Mouse (Mus musculus): ENCODE measurements at regions not wholly inside any gene's neighbourhood (a gene's known extent, or its start where the extent isn't known, plus 50 kb on each side); places are given as distances from the start of the nearest gene placed in this dataset.

DNA sequence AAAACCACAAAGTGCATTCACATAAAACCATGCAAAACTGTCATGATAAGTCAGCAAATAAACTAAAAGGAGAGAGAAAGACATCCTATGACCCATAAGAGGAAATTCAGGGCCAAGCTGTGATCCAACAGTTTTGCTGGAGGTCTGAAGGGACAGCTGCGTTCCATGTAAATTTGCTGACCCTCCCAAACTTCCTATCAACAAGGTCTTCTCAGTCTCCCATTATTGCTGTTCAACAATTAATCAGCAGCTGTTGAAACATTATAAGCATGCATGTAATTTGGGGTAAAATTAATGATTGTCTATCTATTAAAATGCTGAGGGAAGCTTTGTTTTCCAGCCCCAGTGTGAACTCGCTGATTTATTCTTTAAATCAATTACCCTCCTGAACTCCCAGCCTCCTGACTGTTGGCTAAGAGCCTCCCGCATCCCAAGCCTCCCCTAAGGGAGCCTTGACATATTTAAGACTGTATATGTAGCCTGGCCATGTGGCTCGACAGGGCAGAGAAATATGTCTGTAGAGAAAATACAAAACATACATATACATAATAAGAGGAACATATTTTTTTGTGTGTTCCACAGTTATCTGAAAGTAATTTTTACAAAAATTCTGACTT is 478.3 kb downstream of the Efnb2 start:
- no peak overlapping the region for H3K4me3 ChIP-seq (replicated peaks)
- TF ChIP-seq GATA1 (IDR thresholded peaks at IDR 0.05; ENCODE audit: borderline replicate concordance, low read length) (no peak), FLI1 (IDR thresholded peaks at IDR 0.05; ENCODE audit: low read length) (no peak)
- H3K4me1 ChIP-seq, result no peaks in the 10 kb centered on the region
- H3K9me3 ChIP-seq, result no peaks in the 10 kb centered on the region
- no peaks in the 10 kb centered on the region for H3K27me3 ChIP-seq (replicated peaks)
- no peaks in the 10 kb centered on the region for H3K36me3 ChIP-seq (replicated peaks; ENCODE audit: low read length)

DNA sequence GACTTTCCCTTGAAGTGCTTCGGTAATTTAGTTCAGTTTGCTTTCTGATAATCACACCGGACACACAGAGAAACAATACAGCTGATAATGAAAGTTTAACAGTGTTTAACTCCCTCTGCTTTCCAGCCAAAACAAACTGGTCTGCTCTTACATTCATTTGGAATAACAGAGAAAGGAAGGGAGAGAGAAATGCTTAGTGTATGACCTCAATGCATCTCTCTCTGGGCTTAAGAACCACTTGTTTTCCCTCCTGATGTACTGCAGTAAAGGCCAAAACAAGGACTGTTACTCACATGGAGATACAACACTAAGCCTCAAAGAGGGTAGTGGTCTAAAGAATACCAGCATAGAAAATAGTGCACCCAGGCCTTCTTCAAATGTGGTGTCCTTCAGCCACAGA is 478.9 kb downstream of the Efnb2 start:
- Histone ChIP-seq H3K36me3 (replicated peaks; ENCODE audit: low read length) (no peaks in the 10 kb centered on the region), H3K27me3 (replicated peaks) (no peaks in the 10 kb centered on the region), H3K9me3 (no peaks in the 10 kb centered on the region), H3K4me1 (no peaks in the 10 kb centered on the region), H3K4me3 (replicated peaks) (no peak overlapping the region)
- TF ChIP-seq GATA1 (IDR thresholded peaks at IDR 0.05; ENCODE audit: borderline replicate concordance, low read length), result no peak
- no peak for TF ChIP-seq FLI1 (IDR thresholded peaks at IDR 0.05; ENCODE audit: low read length)

DNA sequence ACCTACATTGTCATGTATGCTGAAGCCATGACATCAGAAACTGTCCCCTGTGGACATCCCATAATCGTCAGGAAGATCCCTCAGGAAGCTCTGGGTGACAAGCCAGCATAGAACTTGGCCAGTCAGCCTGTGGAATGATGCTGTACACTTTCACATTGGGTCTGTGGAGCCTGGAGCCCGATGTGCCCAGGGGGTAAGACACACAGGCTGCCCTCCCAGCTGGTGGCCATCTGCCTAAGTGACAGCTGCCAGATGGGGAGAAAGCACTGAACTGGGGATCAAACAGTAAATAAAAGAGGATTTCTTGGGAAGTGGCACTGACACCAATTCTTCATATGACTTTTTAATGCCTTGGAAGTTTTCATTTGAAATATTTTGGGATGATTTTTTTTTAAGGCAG is 486.8 kb downstream of the Efnb2 start:
- Histone ChIP-seq H3K4me1 (no peaks in the 10 kb centered on the region), H3K4me3 (replicated peaks) (no peak overlapping the region)

DNA sequence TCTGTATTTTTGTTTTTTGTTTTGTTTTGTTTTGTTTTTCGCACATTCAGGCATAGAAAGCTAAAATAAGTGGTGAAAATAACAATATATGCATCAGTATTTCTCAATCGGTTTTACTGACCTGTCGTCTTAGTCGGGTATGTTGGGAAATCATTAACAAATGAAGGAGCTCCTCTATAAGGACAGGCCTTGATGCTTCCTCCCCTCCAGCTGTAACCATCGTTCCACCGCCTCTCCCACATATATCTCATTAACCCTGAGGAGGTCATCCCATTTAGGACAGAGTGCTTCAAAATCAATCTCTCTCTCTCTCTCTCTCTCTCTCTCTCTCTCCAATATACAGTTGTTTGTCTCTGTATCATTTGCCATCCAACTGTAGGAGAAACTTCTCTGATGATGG is 492.4 kb downstream of the Efnb2 start:
- H3K4me3 ChIP-seq (replicated peaks), result no peak overlapping the region
- TF ChIP-seq GATA1 (IDR thresholded peaks at IDR 0.05; ENCODE audit: borderline replicate concordance, low read length), result no peak
- TF ChIP-seq FLI1 (IDR thresholded peaks at IDR 0.05; ENCODE audit: low read length), result no peak
- no peaks in the 10 kb centered on the region for H3K4me1 ChIP-seq
- H3K27me3 ChIP-seq (replicated peaks), result no peaks in the 10 kb centered on the region
- H3K9me3 ChIP-seq, result peaks cover 9% of the 10 kb centered on the region; the same call in 1 of the 2 replicates
- no peaks in the 10 kb centered on the region for H3K36me3 ChIP-seq (replicated peaks; ENCODE audit: low read length)

More for the DNA sequence above, 486.8 kb downstream of the Efnb2 start:
- no peak for TF ChIP-seq GATA1 (IDR thresholded peaks at IDR 0.05; ENCODE audit: borderline replicate concordance, low read length)
- TF ChIP-seq FLI1 (IDR thresholded peaks at IDR 0.05; ENCODE audit: low read length), result no peak
- peaks cover 2% of the 10 kb centered on the region; the same call in 1 of the 2 replicates for H3K9me3 ChIP-seq
- H3K36me3 ChIP-seq (replicated peaks; ENCODE audit: low read length), result no peaks in the 10 kb centered on the region
- H3K27me3 ChIP-seq (replicated peaks), result no peaks in the 10 kb centered on the region

DNA sequence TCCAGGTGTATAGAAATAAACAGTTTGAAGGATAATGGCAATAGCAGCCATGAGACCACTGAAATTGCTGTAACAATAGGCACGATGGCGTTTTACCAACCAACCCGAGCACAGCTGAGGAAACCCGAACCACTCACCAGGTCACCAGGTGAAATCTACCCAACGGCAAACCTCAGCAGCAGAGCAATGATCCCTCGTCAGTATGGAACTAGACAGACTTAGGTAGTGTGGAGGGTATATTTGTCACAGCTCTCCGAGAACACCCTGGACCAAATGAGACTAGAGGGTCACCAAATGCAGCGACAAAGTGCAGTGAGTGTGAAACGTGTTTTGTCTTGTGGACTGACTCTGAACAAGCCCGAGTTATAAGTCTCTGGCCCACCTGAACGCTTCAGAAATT is 492.8 kb downstream of the Efnb2 start:
- TF ChIP-seq FLI1 (IDR thresholded peaks at IDR 0.05; ENCODE audit: low read length) (no peak), GATA1 (IDR thresholded peaks at IDR 0.05; ENCODE audit: borderline replicate concordance, low read length) (no peak)
- Histone ChIP-seq H3K36me3 (replicated peaks; ENCODE audit: low read length) (no peaks in the 10 kb centered on the region), H3K27me3 (replicated peaks) (no peaks in the 10 kb centered on the region), H3K4me3 (replicated peaks) (no peak overlapping the region), H3K9me3 (peaks cover 9% of the 10 kb centered on the region; the same call in 1 of the 2 replicates), H3K4me1 (no peaks in the 10 kb centered on the region)

DNA sequence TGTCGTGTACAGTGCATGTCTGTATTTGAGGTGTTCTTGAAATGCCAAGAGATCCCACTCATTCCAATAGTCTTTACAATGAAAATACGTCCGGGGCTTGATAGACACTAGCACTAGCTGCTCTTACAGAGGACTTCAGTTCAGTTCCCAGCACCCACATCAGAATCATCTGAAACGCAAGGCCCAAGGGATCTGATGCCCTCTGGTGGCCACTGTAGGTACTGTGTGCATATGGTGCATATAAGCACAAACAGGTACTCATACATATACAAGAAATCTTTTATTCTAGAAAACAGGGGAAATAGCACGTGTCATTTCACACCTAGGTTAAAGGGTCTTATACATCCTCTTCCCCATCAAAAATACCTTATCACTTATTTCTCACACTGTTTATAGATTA is 513.5 kb downstream of the Efnb2 start:
- peaks cover 11% of the 10 kb centered on the region for H3K9me3 ChIP-seq
- no peaks in the 10 kb centered on the region for H3K36me3 ChIP-seq (replicated peaks; ENCODE audit: low read length)
- H3K27me3 ChIP-seq (replicated peaks), result no peaks in the 10 kb centered on the region
- no peak overlapping the region for H3K4me3 ChIP-seq (replicated peaks)
- H3K4me1 ChIP-seq, result peaks cover 6% of the 10 kb centered on the region; the same call in 1 of the 2 replicates
- TF ChIP-seq FLI1 (IDR thresholded peaks at IDR 0.05; ENCODE audit: low read length) (no peak), GATA1 (IDR thresholded peaks at IDR 0.05; ENCODE audit: borderline replicate concordance, low read length) (no peak)

DNA sequence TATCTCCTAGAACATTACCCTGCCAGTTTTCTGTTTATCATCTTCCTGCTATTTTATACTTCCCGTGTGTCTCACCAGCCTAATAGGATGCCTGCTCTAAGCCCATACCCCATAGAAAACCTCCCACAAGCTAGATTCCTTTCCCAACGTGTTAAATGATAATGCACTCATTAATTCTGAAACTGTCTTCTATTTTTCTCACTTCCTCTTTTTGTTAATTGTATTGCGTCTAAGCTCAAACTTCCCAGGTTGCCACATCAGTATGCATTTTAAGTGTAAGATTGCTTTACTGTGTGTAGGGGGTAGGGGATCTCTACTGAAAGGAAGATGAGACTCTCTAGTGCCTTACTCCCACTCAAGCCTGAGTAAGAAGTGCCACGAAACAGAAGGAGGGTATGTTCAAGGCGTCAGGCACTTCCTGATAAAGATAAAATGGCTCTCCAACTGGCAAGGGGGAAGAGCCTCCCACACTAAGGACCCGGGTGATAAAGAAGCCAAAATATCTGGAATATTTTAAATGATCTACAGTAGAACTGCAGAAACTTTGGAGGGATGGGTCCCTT is 518.0 kb downstream of the Efnb2 start:
- Histone ChIP-seq H3K36me3 (replicated peaks; ENCODE audit: low read length) (no peaks in the 10 kb centered on the region), H3K27me3 (replicated peaks) (no peaks in the 10 kb centered on the region), H3K4me1 (peaks cover 6% of the 10 kb centered on the region; the same call in 1 of the 2 replicates), H3K4me3 (replicated peaks) (no peak overlapping the region), H3K9me3 (peaks cover 5% of the 10 kb centered on the region)
- TF ChIP-seq FLI1 (IDR thresholded peaks at IDR 0.05; ENCODE audit: low read length) (no peak), GATA1 (IDR thresholded peaks at IDR 0.05; ENCODE audit: borderline replicate concordance, low read length) (no peak)

DNA sequence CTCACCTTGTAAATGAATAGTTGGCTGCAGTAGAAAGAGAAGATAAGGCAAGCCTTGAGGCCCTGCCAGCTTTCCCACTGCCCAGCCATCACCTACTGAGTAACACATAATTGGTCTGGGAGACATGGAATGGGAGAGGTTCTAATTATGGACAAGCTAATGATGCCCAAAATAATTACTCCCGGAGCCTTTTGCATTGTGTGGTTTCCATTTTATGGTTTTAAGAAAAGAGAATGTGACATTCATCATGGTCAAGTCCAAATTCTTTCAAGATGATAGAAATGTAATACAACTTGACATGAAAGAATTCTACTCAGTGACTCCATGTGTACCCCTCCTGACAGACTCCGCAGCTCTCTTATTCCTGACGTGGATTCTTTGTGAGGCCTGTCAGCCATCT is 518.6 kb downstream of the Efnb2 start:
- Histone ChIP-seq H3K4me1 (peaks cover 6% of the 10 kb centered on the region; the same call in 1 of the 2 replicates), H3K27me3 (replicated peaks) (no peaks in the 10 kb centered on the region), H3K9me3 (peaks cover 2% of the 10 kb centered on the region), H3K4me3 (replicated peaks) (no peak overlapping the region), H3K36me3 (replicated peaks; ENCODE audit: low read length) (no peaks in the 10 kb centered on the region)
- TF ChIP-seq GATA1 (IDR thresholded peaks at IDR 0.05; ENCODE audit: borderline replicate concordance, low read length), result no peak
- no peak for TF ChIP-seq FLI1 (IDR thresholded peaks at IDR 0.05; ENCODE audit: low read length)

DNA sequence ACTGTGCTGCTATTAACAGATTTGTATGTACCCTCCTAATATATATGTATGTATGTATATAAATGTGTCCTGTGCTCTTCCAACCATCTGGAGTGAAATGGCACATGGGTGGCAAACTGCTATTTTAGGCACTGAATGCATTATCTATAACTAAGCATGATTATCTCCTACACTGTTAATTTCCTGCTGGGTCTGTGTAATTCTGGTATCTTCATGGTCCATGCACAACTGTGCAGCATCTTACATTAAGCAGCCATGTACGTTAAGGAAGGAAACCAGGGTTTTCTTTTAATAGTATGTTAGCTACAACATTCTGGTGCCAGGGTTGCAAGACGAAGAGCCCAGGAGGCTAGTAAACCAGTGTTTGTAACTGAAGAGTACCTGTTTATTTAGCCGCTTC is 521.3 kb downstream of the Efnb2 start:
- H3K36me3 ChIP-seq (replicated peaks; ENCODE audit: low read length), result no peaks in the 10 kb centered on the region
- H3K27me3 ChIP-seq (replicated peaks), result no peaks in the 10 kb centered on the region
- peaks cover 6% of the 10 kb centered on the region; the same call in 1 of the 2 replicates for H3K4me1 ChIP-seq
- H3K4me3 ChIP-seq (replicated peaks), result no peak overlapping the region
- TF ChIP-seq GATA1 (IDR thresholded peaks at IDR 0.05; ENCODE audit: borderline replicate concordance, low read length), result no peak
- no peak for TF ChIP-seq FLI1 (IDR thresholded peaks at IDR 0.05; ENCODE audit: low read length)
- peaks cover 10% of the 10 kb centered on the region; the same call in 1 of the 2 replicates for H3K9me3 ChIP-seq

DNA sequence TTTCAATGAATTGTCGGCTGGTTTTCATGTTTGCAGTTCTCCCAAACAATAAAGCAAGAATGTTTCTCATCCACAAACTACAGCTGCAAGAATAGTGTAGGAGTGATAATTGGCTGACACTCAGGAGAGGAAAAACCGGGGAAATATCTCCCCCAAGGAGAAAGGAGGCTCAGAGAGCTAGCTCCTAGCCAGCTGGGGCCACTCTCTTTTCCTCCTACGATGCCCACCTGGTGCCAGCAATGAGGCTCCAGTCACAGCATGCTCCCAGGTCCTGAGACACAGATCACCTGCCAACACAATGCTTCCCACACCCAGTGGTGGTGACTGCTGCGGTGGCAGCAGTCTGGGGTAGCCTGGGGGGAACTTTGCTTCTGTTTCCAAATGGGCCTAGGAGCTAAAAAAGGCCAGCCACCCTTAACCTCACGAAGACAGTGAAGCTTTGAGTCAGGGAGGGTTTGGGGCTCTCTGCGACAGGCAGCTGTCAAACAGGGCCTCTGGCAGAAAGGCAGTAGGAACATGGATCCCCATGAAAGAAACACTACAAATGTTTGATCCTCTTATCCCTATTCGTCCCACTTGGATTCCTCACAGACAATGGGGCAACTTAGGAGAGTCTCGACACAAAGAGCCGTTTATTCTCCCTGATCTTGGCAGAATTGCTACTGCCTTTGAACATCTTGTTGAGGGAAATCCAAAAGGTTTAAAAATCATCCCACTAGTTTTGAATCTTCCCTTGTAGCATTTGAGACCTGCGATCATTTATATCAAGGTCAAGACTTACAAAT is 527.8 kb downstream of the Efnb2 start:
- no peaks in the 10 kb centered on the region for H3K4me1 ChIP-seq
- TF ChIP-seq FLI1 (IDR thresholded peaks at IDR 0.05; ENCODE audit: low read length) (no peak), GATA1 (IDR thresholded peaks at IDR 0.05; ENCODE audit: borderline replicate concordance, low read length) (no peak)
- no peaks in the 10 kb centered on the region for H3K36me3 ChIP-seq (replicated peaks; ENCODE audit: low read length)
- no peak overlapping the region for H3K4me3 ChIP-seq (replicated peaks)
- H3K27me3 ChIP-seq (replicated peaks), result no peaks in the 10 kb centered on the region
- peaks cover 10% of the 10 kb centered on the region; the same call in 1 of the 2 replicates for H3K9me3 ChIP-seq
